Mouse (Mus musculus): ENCODE results near the gene Rapgef1. TPM values are rescaled to one million over a fixed set of nuclear protein-coding genes. Genes with fewer than 3 reads are reported as not detected.

Gene Rapgef1
- total and polyA plus RNA-seq, 3 experiments: 86.5 to 185 (median 170) TPM

GRCm38 (mm10) chr2:29649795-29650457 lies 30.4 kb downstream of the Rapgef1 start:
- in situ Hi-C loops (cut with MboI; ENCODE audit: low pct_ligation_motif_present, low pct_unique_long_range_greater_than_20kb, low sequenced_read_pairs) (no loop called here), dilution Hi-C loops (cut with MboI; ENCODE audit: extremely low pct_ligation_motif_present, extremely low pct_unique_long_range_greater_than_20kb, low sequenced_read_pairs) (no loop called here)
- Histone ChIP-seq H3K36me3 (replicated peaks in 1 of 2; ENCODE audit: control insufficient read depth in 1 of 2, insufficient read depth in 1 of 2, low read length in 1 of 2) (peaks cover 5 to 72% of the 10 kb centered on the region in 2 experiments), H3K79me2 (replicated peaks; ENCODE audit: control insufficient read depth, extremely low read depth, insufficient read depth, poor library complexity, severe bottlenecking) (peaks cover 92% of the 10 kb centered on the region), H3K9ac (ENCODE audit: insufficient read depth, low read depth) (peak overlapping the region; percentile 78; the same call in 1 of the 2 replicates), H3K27me3 (replicated peaks) (no peaks in the 10 kb centered on the region), H3K4me1 (ENCODE audit: control insufficient read depth in 1 of 2, insufficient read depth in 2 of 2) (peaks cover 56 to 97% of the 10 kb centered on the region in 2 experiments), H3K9me3 (replicated peaks; ENCODE audit: low read length) (no peaks in the 10 kb centered on the region), H3K4me3 (replicated peaks in 1 of 3; ENCODE audit: low read depth in 2 of 3, low read length in 2 of 3, poor library complexity in 1 of 3) (no peak overlapping the region), H3K4me2 (ENCODE audit: insufficient read depth, low read depth, poor library complexity, severe bottlenecking) (peak overlapping the region; percentile 70), H3K27ac (ENCODE audit: insufficient read depth, low read depth) (peak overlapping the region; percentile 94)
- peak; percentile 81 for DNase-seq (ENCODE audit: extremely low read depth)
- TF ChIP-seq GABPA (IDR thresholded peaks at IDR 0.05; ENCODE audit: insufficient replicate concordance, low read depth, low read length) (no peak), NRF1 (IDR thresholded peaks at IDR 0.05; ENCODE audit: low read depth, low read length) (no peak), CTCF (conservative IDR thresholded peaks at IDR 0.05 in 1 of 2, IDR thresholded peaks at IDR 0.05 in 1 of 2; ENCODE audit: low read depth in 2 of 2, low read length in 2 of 2) (peak in 1 of 2 experiments; percentile 90; a peak in 2 of 4 replicates), ZKSCAN1 (IDR thresholded peaks at IDR 0.05; ENCODE audit: borderline replicate concordance, low read depth, low read length) (no peak), CHD1 (IDR thresholded peaks at IDR 0.05; ENCODE audit: low read depth, low read length) (peak; percentile 44; the same call in 1 of the 2 replicates), USF2 (conservative IDR thresholded peaks at IDR 0.05; ENCODE audit: low read depth, low read length) (no peak), USF1 (IDR thresholded peaks at IDR 0.05; ENCODE audit: low read depth, low read length) (peak; percentile 6; the same call in 1 of the 2 replicates), ZC3H11A (IDR thresholded peaks at IDR 0.05; ENCODE audit: low read depth, low read length) (peak; percentile 28; the same call in 1 of the 2 replicates), ETS1 (conservative IDR thresholded peaks at IDR 0.05; ENCODE audit: low read depth, low read length) (peak; percentile 66), MAZ (IDR thresholded peaks at IDR 0.05; ENCODE audit: low read depth, low read length) (peak; percentile 76), RCOR1 (conservative IDR thresholded peaks at IDR 0.05; ENCODE audit: low read depth, low read length) (0 out of 2 replicates have a peak, but pooled peaks have one; percentile 32), RAD21 (IDR thresholded peaks at IDR 0.05; ENCODE audit: low read depth, low read length) (peak; percentile 84), MAFK (IDR thresholded peaks at IDR 0.05; ENCODE audit: insufficient replicate concordance, low read length) (0 out of 2 replicates have a peak, but pooled peaks have one; percentile 2), POLR2AphosphoS2 (IDR thresholded peaks at IDR 0.05; ENCODE audit: low read depth, low read length) (no peak), BHLHE40 (IDR thresholded peaks at IDR 0.05; ENCODE audit: low read depth, low read length) (peak; percentile 94), TCF12 (IDR thresholded peaks at IDR 0.05; ENCODE audit: low read depth, low read length) (peak; percentile 32; the same call in 1 of the 2 replicates), MAX (IDR thresholded peaks at IDR 0.05; ENCODE audit: low read length) (peak; percentile 90), CHD2 (IDR thresholded peaks at IDR 0.05; ENCODE audit: low read length) (no peak; the same call in 1 of the 2 replicates), SIN3A (IDR thresholded peaks at IDR 0.05; ENCODE audit: low read length) (no peak), MXI1 (IDR thresholded peaks at IDR 0.05; ENCODE audit: low read depth, low read length) (no peak), SMC3 (IDR thresholded peaks at IDR 0.05; ENCODE audit: low read depth, low read length) (peak; percentile 89), NELFE (IDR thresholded peaks at IDR 0.05; ENCODE audit: low read depth, low read length) (no peak), IRF4 (IDR thresholded peaks at IDR 0.05; ENCODE audit: low read depth, low read length) (no peak), MYC (IDR thresholded peaks at IDR 0.05; ENCODE audit: low read depth, low read length) (peak; percentile 60), EP300 (IDR thresholded peaks at IDR 0.05; ENCODE audit: low read length) (peak; percentile 57)

Measured in CH12.LX (cell line).